Mouse (Mus musculus): ENCODE data around the gene Selenom.

DNA sequence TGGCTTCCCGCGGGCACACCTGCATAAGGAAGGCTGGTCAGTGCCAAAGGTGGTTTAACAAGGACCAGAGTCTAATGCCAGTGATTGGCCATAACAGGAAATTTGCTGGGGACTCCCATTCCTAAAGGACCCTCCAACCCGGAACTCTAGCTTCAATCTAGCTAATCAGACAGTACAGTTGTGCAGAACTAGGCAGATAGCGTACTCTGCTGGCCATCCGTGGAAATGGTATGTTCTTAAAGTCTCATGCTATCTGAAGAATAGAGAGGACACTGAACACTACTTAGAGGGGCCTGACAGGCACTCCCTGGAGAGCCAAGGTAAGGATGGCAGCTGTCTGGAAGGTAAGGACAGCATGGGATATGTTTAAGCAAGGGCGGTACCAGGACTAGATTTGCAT is 17.1 kb downstream of the Selenom start:
- TF ChIP-seq CTCF (conservative IDR thresholded peaks at IDR 0.05; ENCODE audit: low read length) (peak; percentile 59), NANOG (IDR thresholded peaks at IDR 0.05; ENCODE audit: borderline replicate concordance, low read length) (no peak), POU5F1 (IDR thresholded peaks at IDR 0.05; ENCODE audit: borderline replicate concordance, low read length) (no peak)

Measured in E14TG2a.4 (cell line).